Mouse (Mus musculus) stomach, postnatal 0 days (tissue): ENCODE measurements at regions not wholly inside any gene's neighbourhood (a gene's known extent, or its start where the extent isn't known, plus 50 kb on each side); places are given as distances from the start of the nearest gene placed in this dataset.

Experiments used
- CTCF ChIP-seq: IDR thresholded peaks from 2 replicates; pipeline ENCODE4 v1.5.1; 2016; ENCODE audit warnings: antibody characterized with exemption, low read depth, mild to moderate bottlenecking, moderate library complexity
- EP300 ChIP-seq: optimal IDR thresholded peaks from 2 replicates; pipeline ENCODE3; 2016; ENCODE audit warnings: antibody characterized with exemption

DNA sequence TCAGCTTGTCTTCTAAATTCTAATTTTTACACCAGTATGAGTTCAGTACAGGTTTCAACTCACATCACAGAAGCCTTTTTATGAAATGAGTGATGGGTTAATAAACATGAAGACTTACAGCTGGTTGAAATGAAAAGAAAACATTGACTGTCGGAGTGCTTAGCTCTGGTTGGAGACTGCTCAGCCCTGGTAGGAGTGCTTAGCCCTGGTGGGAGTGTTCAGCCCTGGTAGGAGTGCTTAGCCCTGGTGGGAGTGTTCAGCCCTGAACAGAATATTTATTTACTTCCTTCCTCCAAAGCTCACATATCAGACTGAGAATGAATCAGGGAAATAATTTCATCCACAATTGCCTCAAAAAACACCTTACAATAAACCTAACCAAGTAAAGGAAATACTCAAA is 202.1 kb upstream of the Ptchd4 start:
- no peak for TF ChIP-seq CTCF
- TF ChIP-seq EP300, result no peak
